Mouse (Mus musculus): ENCODE results near the gene Insrr.

DNA sequence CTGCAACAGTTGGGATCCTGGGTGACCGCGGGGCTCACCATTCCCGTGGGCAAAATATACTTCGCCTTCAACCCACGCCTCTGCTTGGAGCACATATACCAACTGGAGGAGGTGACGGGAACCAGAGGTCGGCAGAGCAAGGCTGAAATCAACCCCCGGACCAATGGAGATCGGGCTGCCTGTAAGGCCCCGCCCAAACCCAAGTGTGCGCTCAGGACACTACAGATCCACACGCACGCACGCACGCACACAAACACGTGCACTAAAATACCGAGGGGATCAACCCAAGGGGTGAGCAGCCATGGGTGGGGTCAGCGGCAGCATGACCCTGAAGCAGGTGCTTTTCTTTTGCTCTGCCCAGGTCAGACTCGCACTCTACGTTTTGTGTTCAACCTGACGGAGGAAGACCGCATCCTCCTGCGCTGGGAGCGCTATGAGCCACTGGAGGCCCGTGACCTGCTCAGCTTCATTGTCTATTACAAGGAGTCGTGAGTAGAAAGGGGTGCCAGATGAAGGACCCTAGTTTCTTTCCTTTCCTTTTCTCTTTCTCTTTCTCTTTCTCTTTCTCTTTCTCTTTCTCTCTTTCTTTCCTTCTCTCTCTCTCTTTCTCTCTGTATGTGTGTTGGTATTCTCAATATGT, 7.4 kb downstream of the Insrr start:
- no peak for TF ChIP-seq POLR2A (IDR thresholded peaks at IDR 0.05; ENCODE audit: extremely low read depth, insufficient read depth, low read length)
- no peak for TF ChIP-seq CTCF (IDR thresholded peaks at IDR 0.05; ENCODE audit: extremely low read depth, insufficient read depth, low read length)

All from cortical plate, adult 2 months (tissue).